Mouse (Mus musculus) MN1 (cell line): ENCODE data around the gene Enah.

Experiments
- DNase-seq: peaks from one replicate; pipeline ENCODE4 v3.0.0-alpha.2; 2016; ENCODE audit warnings: low spot score

Gene Enah

GRCm38 (mm10) chr1:182019926-182020801, at the start of gene Enah:
TSS of gene Enah (minus strand) at chr1:182019990.
- peak; percentile 80 for DNase-seq

- no peak for DNase-seq
These were observed 48.3 kb upstream of the Enah start for GRCm38 (mm10) chr1:182068136-182068535.

GRCm38 (mm10) chr1:182066527-182067465, 47.0 kb upstream of the Enah start:
- DNase-seq, result no peak

- DNase-seq, result no peak
These were observed 43.9 kb upstream of the Enah start for GRCm38 (mm10) chr1:182063716-182064115.

GRCm38 (mm10) chr1:182062801-182063200, 43.0 kb upstream of the Enah start:
- no peak for DNase-seq

GRCm38 (mm10) chr1:182061203-182061602, 41.4 kb upstream of the Enah start:
- no peak for DNase-seq

GRCm38 (mm10) chr1:182059806-182060205, 40.0 kb upstream of the Enah start:
- DNase-seq, result no peak

GRCm38 (mm10) chr1:182057998-182058397, 38.2 kb upstream of the Enah start:
- no peak for DNase-seq

GRCm38 (mm10) chr1:182055122-182055521, 35.3 kb upstream of the Enah start:
- no peak for DNase-seq

GRCm38 (mm10) chr1:182054651-182055050, 34.9 kb upstream of the Enah start:
- DNase-seq, result no peak

GRCm38 (mm10) chr1:182052973-182053372, 33.2 kb upstream of the Enah start:
- DNase-seq, result no peak

- DNase-seq, result no peak
These were observed 32.6 kb upstream of the Enah start for GRCm38 (mm10) chr1:182052385-182052784.

GRCm38 (mm10) chr1:182049813-182050212, 30.0 kb upstream of the Enah start:
- DNase-seq, result no peak

GRCm38 (mm10) chr1:182048101-182048500, 28.3 kb upstream of the Enah start:
- DNase-seq, result no peak

GRCm38 (mm10) chr1:182047016-182047690, 27.4 kb upstream of the Enah start:
- DNase-seq, result no peak

- no peak for DNase-seq
These were observed 25.4 kb upstream of the Enah start for GRCm38 (mm10) chr1:182045208-182045607.

GRCm38 (mm10) chr1:182040538-182040937, 20.7 kb upstream of the Enah start:
- DNase-seq, result no peak

GRCm38 (mm10) chr1:182031757-182032156, 12.0 kb upstream of the Enah start:
- no peak for DNase-seq

- no peak for DNase-seq
These were observed 11.3 kb upstream of the Enah start for GRCm38 (mm10) chr1:182031066-182031465.

GRCm38 (mm10) chr1:182029989-182030649, 10.3 kb upstream of the Enah start:
- no peak for DNase-seq
